Mouse (Mus musculus) CH12.LX (cell line): ENCODE data around the gene Magi2.

Experiments used
- EP300 ChIP-seq: IDR thresholded peaks from 2 replicates; pipeline ENCODE4 v1.6.1; 2011; ENCODE audit warnings: low read length, improper control_type of control experiment
- PAX5 ChIP-seq: IDR thresholded peaks from 2 replicates; pipeline ENCODE4 v1.6.1; 2012; ENCODE audit warnings: low read length, inconsistent platforms, mixed read lengths

GRCm38 (mm10) chr5:20140662-20141444 lies 914.0 kb downstream of the Magi2 start:
- TF ChIP-seq PAX5 (no peak), EP300 (no peak)
